Mouse (Mus musculus): ENCODE data around the gene Bsn.

GRCm38 (mm10) chr9:108157891-108158290 lies 32.3 kb downstream of the Bsn start:
- TF ChIP-seq CTCF (IDR thresholded peaks at IDR 0.05; ENCODE audit: borderline replicate concordance, insufficient read depth, low read depth, low read length) (no peak), POLR2A (IDR thresholded peaks at IDR 0.05; ENCODE audit: borderline replicate concordance, insufficient read depth, low read length) (no peak)
